Mouse (Mus musculus) ovary, postnatal 36 days (tissue): ENCODE data around the gene Tnfrsf11a.

Experiments used
- DNase-seq: peaks from one replicate; pipeline ENCODE4 v3.0.0; 2022; ENCODE audit warnings: low spot score, mixed read lengths

Gene Tnfrsf11a

DNA sequence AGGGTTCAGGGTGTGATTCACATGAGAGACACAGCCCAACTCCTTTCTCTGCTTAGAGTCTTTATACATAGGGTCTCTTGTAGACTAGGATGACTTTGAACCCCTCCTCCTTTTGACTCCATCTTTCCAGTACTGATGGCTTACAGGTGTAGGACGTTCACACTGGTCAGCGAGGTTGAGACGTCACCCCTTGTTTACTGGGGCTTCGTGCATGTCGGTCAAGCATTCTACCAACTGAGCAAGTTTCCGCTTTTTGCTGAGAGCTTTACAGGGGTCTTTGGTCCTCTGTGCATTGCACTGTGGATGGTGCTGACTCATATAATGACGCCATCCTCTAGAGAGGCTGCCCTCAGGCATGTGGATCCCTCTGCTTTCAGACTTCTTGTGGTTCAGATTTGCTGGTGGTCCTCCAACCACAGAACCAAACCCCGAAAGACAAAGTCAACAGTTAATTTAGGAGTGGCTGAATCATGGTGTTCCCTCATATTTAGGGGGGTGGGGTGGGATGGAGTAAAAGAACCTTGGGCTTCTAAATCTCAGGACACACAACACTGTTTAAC is 47.3 kb downstream of the Tnfrsf11a start:
- no peak for DNase-seq

DNA sequence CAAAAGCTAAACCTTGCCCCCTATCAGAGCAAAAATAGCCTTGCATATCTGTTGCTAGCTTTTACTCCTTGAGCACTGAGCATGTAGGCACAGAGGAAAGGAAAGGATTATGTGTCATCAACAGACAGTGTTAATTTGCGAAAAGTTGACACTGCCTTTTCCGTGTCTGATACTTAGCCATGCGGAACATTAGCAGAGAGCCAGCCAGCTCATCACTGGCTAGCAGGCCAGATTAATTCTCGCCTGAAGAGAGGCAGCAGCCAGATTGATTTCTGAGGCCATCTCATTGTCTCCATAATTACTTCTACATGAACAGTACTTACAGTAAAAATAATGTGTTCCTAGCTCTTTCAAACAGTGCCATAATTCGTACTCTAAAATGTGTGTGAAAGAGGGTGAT is 48.7 kb downstream of the Tnfrsf11a start:
- no peak for DNase-seq

DNA sequence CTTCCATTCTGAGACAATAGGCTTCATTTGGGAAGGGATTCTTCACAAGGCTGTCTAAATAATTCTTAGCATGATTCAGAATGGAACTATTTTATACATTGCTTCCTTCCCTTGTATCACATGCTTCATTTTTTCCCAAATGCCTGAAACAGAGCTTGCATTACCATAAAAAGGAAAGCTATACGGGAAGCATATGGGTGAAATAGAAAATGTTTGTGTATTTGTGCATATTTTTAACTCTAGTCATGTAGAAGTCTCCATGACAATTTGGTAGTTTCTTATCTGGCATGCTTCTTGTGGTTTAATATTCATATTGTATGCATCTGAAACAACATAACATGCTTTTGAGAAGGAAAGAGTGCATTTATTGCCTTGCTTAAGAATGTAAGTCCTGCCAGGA is 52.3 kb downstream of the Tnfrsf11a start:
- no peak for DNase-seq

DNA sequence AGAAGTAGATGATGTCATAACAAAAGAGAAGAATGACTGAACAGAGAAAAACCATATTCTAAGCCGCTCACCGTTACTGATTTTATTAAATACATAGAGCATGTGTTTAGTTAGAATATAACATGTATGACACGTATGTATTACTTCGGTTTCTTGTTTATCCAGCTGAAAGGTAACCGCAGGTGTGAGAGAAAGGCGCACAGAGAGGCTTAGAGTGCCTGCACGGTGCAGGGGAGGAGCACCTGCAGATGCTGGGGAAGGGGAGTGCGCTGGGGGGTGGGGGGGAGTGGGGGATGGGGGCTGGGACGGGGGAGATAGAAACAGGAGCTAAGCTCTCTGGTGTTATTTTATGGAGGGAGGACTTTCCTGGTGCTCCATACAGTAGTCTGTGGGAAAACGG is 62.4 kb downstream of the Tnfrsf11a start:
- DNase-seq = no peak

DNA sequence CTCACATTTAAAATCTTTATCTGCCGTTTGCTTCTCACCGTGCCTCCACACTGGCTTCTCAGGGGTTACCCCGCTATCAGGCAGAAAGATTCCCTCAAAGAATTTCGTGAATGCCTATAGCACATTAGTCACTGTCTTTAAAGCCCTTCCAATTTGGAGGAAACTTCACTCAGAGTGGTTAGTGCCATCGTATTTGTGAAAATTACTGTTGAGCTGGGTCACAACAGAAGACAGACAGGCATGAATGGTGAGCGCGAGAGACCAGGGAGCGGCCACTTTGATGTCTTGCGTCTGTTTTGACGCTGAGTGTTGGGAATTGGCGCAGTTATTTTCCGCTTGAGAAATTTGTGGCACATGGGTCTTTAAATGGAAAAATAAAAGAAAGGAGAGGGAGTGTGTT is 62.9 kb downstream of the Tnfrsf11a start:
- no peak for DNase-seq

DNA sequence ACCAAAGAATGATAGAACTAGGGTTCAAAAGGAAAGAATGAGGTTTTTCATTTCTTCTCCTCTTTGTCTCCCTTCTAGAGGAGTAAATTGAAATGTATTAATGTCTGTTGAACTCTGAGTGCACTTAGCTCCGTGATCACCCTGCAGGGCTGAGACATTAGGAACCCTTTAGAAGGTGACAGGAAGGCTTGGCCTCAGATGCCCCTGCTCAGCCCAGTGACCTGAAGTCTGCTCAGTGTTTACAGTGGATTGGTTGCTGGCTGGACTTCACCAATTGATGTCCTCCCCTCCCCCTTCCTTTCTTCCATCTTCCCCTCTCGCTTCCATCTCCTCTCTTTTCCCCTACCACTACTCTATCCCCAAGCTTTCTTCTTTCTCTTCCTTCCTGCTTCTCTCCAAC is 63.3 kb downstream of the Tnfrsf11a start:
- no peak for DNase-seq

DNA sequence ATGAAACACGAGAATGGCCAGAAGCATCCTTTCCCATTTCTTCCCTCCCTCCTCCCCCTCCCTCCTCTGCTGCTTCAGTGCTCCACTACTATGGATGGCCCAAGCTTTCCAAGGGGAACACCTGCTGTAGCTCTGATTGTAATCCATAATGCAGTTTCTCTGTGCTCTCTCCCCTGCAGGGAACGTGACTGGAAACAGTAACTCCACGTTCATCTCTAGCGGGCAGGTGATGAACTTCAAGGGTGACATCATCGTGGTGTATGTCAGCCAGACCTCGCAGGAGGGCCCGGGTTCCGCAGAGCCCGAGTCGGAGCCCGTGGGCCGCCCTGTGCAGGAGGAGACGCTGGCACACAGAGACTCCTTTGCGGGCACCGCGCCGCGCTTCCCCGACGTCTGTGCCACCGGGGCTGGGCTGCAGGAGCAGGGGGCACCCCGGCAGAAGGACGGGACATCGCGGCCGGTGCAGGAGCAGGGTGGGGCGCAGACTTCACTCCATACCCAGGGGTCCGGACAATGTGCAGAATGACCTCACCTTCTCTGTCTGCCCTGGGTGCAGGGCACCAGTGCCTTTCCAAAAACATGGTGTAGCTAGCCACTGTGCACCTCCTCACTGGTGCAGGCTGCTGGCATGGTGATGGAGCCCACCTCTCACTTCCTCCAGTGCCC is 64.0 kb downstream of the Tnfrsf11a start:
- DNase-seq = no peak

DNA sequence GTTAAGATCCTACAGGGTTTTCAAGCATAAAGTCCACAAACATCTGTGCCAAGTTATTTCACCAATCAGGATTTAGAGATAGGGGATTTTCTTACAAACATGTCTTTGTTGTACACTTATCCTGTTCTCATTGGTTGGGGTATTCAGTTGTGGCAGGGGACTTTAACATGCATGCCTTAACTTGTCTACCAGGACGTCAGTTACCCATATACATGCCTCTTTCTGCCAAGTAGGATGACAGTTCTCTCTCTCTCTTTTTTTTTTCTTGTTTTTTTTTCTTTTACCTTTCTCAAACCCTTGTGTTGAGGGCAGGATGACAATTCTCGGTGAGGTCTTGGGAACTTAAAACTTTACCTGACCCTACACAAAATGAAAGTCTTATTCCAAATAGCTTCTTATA is 65.9 kb downstream of the Tnfrsf11a start:
- no peak for DNase-seq

DNA sequence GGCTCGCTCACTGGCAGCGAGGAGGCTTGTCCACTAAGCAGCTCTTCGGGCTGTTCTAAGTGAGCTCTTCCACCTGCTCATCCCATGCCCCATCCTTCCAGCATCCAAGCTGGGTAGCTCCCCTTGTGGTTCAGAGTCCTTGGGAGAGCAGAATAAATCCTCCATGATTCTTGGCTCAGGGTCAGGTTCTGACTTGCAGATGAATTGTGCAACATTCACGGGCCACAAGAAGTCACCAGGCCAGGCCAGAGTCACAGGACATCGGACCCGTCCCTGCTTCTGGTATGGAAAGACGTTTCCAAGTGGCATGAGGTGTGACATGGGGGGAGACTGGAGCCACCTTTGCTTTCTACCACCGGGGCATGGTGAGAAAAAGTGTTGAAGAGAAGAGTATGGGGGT is 68.3 kb downstream of the Tnfrsf11a start:
- DNase-seq = no peak

DNA sequence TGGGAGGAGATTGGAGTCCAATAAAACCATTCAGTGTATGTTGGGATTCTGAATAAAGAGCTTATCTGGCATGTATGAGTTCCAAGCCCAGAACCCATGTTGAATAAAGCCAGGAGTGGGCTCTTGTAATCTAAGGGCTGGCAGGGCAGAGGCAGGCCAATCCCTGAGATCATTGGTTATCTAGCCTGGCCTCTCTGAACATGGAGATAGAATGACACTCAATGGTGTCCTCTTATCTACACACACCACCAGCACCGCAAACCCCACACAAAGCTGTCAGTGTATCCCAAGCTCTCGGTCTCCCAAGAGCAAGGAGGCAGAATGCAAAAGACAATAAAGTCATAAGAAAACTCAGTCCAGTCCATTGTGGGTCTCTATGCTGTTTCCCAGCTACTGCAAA is 70.8 kb downstream of the Tnfrsf11a start:
- DNase-seq = no peak

DNA sequence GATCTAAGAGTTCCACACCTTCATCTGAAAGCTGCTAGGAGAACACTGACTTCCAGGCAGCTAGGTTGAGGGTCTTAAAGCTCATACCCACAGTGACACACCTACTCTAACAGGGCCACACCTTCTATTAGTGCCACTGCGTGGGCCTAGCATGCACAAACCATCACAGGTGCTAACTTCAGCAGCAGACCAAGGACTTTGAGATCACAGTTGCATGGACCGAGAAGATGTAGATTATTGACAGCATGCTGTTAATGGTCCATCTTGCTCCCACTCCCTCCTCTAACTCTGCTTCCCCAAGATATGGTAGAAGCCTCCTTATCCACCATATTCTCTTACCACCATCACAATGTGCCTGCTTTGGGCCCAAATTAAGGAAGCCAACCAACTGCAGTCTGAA is 79.2 kb downstream of the Tnfrsf11a start:
- DNase-seq = no peak

DNA sequence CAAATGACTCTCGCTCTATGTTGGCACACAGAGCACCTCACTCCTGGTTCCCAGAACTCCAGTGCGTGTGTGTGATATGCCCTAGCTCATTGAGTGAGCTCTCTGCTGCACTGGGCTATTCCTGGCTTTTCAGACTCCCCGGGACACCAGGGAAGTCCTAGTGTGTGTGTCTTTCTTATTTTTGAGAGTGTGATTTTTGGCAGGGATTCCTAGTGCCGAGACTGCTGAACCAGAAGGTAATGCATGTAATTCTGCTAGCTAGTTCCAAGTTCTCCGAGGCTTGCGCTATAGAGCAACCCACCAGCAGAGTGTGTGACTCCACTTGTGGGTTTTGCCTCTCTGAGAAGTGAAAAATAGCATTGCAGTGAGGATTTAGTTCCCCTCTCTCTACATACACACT is 96.1 kb downstream of the Tnfrsf11a start:
- DNase-seq = no peak

DNA sequence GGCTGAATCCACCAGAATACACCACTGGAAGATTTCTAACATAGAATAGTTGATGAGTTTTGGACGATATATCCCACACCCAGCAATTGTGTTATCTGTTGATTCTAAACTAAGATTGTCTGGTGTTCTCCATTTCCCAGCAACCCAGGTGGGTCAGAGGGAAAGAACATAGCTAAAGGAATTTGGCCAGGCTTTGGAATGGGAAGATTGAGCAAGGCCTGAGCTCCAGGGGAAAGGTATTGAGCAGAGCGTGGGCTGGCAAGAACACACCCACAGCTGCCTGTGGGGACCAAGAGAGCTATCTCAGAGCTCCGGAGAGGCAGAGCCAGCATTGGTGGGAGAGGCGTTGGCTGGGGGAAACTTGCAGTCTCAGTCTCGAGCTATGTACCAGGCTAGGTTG is 97.3 kb downstream of the Tnfrsf11a start:
- DNase-seq = no peak

DNA sequence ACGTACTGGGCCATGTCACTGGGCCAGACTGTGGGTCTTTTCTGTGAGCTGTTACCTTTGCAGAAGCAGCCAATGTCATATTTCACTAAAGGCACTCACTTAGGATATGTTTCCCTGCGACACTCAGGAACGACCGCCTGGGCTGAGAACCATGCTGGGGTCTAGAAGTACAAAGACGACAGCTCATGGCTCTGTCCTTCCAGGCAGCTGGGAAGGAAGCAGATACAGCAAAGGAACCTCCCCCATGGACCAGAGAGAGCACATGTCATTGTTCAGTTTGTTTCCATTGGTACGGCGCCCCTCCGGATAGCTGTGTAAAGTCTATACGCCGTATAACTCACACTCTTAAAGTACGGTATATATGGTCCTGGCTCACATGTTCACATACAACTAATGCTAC is 97.9 kb downstream of the Tnfrsf11a start:
- DNase-seq = no peak

DNA sequence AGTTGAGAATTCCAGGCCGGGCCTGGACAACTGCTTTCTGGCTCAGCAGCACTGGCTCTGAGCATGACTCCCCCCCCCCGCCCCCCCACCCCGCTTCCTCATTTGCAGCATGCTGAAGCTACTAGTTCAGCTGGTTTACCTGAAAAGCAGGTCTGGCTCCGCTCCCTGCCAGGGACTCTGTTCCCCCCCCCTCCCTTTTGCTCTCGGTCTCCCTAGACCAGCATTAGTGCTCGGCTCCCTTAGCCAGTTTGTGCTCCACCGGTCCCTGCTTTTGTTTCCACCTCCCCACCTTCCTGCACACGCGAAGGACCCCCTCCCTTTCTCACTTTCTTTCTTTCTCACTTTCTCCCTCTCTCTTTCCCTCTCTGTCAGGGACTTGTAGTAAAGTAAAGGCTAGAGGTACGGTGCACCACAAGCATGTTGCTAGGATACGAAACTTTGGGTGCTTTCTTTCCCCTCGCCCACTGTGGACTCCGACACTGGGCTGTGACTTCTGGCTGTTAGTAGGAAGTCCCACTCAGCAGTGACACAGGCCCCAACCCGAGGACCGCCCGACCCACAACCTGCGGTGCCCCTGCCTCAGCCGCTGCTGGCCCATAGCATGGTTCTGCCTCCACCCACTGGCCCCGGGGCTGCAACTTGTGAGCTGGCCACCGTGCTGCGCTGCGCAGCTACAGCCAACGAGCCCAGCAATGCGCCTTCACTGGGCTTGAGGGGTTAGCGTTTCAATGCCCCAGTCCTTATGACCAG is 100.2 kb downstream of the Tnfrsf11a start:
- peak; percentile 19 for DNase-seq

DNA sequence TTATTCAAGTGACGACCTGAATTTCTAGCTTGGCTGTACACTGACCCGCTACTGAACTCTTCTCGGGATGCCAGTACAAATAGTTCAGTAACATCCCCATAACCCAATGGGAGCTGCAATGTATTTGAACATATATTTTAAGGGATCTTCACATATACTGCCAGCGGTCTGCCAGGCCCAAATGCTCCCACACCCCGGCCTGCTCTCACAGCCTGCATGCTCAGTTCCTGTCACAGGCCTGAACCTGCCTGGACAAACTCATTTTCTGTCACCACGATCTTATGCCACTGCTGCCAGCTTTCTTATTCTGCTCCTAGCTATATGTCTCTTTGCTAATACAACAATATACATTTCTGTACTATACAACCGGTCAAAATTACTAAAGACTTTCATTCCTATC is 100.9 kb downstream of the Tnfrsf11a start:
- no peak for DNase-seq

DNA sequence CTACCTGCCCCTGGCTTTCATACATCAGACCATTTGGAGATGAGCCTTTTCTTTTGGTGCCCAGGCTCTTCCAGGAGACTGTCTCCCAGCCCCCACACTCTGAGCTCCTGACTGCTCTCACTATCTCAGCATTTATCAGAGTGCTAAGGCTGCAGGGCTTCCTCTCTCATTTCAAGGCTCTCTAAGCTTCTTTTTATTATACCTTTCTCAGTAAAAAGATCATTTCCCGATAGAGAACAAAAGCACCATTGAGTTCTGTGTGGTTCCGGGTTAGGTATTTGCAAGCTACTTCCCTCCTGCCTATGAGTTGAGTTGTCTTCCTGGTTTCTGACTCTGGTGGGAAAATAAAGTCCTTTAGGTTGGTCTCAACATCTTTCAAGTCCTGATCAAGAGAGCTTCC is 103.0 kb downstream of the Tnfrsf11a start:
- no peak for DNase-seq

DNA sequence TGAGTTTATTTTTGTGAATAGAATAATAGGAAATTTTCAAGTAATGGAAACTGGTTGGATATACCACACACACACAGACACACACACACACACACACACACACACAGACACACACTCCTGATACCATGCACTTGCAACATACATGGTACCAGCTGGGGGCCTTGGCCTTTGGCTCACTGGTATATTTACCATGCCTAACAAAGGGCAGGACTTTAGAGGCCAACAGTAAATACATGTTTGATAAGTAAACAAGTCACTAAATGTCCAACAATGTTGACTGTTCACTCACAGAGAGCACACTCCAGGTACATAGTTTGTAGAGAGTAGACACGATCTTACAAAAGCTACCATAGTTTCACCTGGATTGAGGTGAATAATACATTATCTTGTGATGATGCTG is 104.6 kb downstream of the Tnfrsf11a start:
- no peak for DNase-seq

DNA sequence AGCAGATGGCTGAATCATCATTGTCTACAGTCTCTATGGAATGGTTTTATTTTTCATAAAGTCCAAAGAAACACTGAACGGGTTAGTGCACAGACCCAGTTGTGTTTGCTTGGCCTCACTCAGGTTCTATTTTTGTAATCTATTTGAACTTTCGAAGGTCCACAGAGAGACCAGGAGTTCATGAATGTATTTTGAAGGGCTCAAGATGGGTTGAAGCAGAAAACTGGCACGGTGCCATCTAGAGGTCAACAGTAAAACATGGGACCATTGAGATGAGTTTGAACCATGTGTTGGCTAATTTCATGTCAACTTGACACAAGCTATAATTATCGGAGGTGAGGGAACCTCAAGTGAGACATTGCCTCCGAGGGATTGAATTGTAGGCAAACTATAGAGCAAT is 105.1 kb downstream of the Tnfrsf11a start:
- no peak for DNase-seq

DNA sequence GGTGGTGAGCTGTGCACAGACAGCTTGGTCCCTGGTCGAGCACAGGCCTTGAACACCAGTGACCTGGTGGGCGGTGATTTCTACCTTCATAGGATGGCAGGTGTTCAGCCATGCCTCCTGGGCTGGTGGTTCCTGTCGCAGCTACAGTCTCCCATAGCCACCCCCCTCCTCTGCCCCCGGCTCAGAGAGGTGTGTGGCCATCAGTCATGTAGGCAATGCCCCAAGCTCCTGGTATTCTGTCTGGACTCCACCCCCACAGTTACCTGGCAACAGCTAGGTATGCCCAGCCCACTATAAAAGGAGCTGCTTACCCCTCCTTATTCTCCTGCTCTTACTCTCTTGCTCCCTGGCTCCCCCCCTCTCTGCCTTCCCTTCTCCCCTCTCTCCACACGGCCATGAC is 105.8 kb downstream of the Tnfrsf11a start:
- no peak for DNase-seq

DNA sequence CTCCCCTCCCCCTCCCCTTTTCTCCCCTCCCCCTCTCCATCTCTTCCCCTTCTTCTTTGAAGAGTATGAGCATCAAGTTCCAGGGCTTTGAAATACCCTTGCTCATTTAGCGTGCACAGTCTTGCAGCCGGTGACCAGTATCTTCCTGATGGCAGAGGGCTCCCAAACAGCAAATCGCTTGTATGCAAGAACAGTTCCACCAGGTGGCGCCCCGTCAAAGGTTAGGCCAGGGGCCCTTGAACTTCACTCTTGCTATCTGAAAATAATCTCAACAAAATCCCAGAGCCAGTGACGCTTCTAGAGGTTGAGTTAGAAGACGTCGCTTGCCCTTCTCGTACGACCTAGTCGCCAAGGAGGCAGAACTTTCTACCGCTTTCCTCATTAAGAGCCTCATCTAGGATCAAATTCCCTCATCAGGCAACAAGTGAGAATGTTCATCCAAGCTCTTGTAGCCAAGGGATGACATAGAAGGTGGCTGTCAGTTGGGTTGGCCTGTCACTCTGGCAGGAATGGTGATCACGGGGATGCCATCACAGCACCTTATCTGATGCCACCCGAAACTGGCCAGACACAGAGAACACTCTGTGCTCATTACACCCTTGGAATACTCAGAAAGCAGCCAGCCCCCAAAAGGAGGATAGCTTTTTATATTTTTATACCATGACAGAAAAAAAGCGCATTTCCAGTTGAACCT is 110.7 kb downstream of the Tnfrsf11a start:
- peak; percentile 82 for DNase-seq

DNA sequence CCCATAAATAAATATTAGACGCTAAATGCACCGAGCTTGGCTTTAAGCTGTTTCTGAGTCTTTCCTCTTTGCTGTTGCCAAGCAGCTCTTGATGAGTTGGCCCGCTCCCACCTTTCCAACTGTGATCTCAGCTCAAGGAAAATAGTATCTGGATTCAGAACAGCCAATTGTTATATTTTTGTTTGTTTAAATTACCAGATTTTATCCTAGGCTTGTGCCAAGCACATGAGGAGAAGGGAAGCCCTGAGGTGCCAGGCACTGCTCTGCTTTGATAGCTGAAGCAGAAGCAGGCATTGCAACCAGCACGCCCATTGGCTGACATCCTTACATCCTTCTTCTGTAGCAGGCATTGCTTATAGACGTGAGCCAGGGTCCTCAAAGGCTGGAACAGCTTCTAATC is 114.5 kb downstream of the Tnfrsf11a start:
- DNase-seq = no peak
